Mouse (Mus musculus) urinary bladder, postnatal 10 days (tissue): ENCODE data around the gene Med18.
"Not testable (repeated sequence)": the region's sequence is repeated elsewhere in the genome, so short reads cannot be mapped to it uniquely, and the experiment has no call there.

Experiments used
- DNase-seq: peaks from one replicate; pipeline ENCODE4 v3.0.0; 2022; ENCODE audit warnings: low spot score

Gene Med18

GRCm38 (mm10) chr4:132421556-132421922 lies 42.2 kb downstream of the Med18 start:
- no peak for DNase-seq

DNA sequence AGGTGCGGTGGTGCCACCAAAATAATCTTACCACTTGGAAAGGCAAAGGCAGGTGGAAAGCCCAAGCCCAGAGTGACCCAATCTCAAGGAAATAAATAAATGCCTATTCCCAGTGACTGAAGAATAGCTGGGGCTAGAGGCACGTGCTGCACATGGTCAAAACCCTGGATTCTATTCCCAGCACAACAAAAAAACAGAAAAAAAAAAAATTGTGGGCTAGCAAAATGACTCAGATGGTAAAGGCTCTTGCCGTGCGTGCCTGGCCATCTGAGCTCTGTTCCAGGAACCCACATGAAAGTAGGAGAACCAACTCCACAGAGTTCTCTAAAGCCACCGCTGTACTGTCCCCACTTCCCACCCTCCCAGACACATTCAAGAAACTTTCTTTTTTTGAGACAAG lies 43.2 kb downstream of the Med18 start:
- no peak for DNase-seq

DNA sequence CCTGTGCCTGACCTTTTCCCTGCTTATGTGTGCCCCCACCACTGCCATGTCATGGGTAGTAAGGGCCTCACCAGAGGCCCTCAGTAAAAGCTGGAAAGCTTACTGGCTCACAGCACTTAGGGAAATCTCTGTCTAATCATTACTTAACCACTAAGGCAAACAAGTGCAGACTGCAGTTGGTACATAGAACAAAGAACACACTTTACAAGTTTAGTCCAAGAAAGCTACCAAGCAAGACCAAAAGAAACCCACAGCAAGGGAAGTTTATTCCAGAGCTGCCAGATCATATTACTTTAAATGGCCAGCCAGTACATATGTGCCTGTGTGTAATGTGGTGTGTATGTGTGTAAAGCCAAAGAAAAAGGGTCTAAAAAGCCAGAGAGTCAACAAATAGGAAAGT lies 47.8 kb downstream of the Med18 start:
- no peak for DNase-seq

DNA sequence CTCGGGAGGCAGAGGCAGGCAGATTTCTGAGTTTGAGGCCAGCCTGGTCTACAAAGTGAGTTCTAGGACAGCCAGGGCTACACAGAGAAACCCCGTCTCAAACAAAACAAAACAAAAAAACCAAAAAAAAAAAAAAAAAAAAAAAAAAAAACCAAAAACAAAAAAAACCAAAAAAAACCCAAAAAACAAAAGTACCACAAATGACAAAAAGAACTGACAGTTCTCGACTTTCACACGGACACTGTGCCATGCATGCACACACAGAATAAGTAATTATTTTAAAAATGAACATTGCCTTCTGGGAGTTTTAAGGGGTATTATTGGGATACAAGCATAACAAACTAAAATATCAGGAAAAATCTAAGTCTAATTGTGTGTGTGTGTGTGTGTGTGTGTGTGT lies 50.5 kb downstream of the Med18 start:
- not testable (repeated sequence) for DNase-seq

- DNase-seq = no peak
Observed at GRCm38 (mm10) chr4:132411322-132412094, 52.2 kb downstream of the Med18 start.

DNA sequence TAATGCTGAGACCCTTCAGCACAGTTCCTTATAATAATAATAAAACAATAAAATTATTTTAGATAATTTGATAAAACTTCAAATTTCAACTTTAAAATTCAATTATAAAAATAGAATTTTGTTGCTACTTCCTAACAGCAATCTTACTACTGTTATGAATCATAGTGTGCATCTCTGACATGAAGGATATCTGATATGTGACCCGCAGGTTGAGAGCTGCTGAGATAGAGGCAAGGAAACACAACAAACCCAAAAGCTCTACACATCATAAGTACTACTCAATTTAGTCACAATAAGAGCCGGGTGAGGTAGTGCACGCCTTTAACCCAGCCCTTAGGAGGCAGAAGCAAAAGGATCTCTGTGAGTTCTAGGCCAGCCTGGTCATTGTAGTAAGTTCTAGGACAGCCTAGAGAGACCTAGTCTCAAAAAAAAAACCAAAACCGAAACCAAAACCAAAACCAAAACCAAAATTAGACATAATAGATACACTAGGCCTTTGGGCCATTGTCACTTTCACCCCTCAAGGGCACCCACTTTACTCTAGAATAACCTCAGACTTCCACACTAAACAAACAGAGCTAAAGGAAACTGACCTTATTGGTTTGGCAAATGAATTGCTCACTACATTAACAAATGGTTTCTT lies 54.0 kb downstream of the Med18 start:
- DNase-seq = no peak
